Mouse (Mus musculus): ENCODE data around the gene 2010005H15Rik. TPM values are rescaled to one million over a fixed set of nuclear protein-coding genes. Genes with fewer than 3 reads are reported as not detected.
"Not testable (repeated sequence)": the region's sequence is repeated elsewhere in the genome, so short reads cannot be mapped to it uniquely, and the experiment has no call there.

2010005H15Rik gene
- not detected in 2 replicates for polyA plus RNA-seq (2016; fragmentation: Nextera tagmentation; extraction: Ambion mirVana)

DNA sequence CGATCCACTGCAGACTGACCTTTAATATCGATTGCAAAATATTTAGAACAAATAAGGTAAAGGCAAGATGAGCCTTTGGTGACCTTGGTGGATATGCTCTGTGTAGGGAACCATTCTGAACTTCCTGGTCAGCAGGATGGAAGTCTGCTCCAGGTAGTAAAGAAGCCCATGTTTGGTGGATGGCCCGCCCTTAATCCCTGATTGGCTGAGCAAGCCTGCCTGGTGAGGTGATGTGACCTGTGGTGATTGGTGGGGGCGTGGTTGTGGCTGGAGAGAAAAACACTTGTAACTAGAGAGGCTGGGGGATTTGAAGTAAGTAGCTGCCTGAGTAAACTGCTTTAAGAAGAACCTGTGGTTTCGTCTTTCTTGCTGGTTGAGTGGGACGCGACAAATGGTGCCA, at the start of gene 2010005H15Rik:
TSS of gene 2010005H15Rik (plus strand) at position 301 of the 400 bp plus-strand sequence.
- not testable (repeated sequence) for H3K4me3 ChIP-seq; H3K4me1 ChIP-seq; H3K36me3 ChIP-seq (replicated peaks); DNase-seq (ENCODE audit: low spot score); H3K9me3 ChIP-seq; H3K27me3 ChIP-seq (replicated peaks; ENCODE audit: low read depth, poor library complexity, severe bottlenecking); H3K27ac ChIP-seq (replicated peaks)
- WGBS: 92% methylated on average over 7 of the region's 7 CpGs

GRCm38 (mm10) chr16:36176108-36176507, 45.2 kb upstream of the 2010005H15Rik start:
- no peaks in the 10 kb centered on the region for H3K27me3 ChIP-seq (replicated peaks; ENCODE audit: low read depth, poor library complexity, severe bottlenecking)
- no peaks in the 10 kb centered on the region for H3K4me1 ChIP-seq

GRCm38 (mm10) chr16:36179910-36180309, 41.4 kb upstream of the 2010005H15Rik start:
- no peaks in the 10 kb centered on the region for H3K27me3 ChIP-seq (replicated peaks; ENCODE audit: low read depth, poor library complexity, severe bottlenecking)
- DNase-seq (ENCODE audit: low spot score): no peak
- 0 out of 2 replicates have a peak, but pooled peaks cover under 1% of the 10 kb centered on the region for H3K9me3 ChIP-seq
- H3K4me1 ChIP-seq: no peaks in the 10 kb centered on the region
- H3K36me3 ChIP-seq (replicated peaks): no peaks in the 10 kb centered on the region
- no peak overlapping the region for H3K27ac ChIP-seq (replicated peaks)
- 80% methylated on average over 2 of the region's 2 CpGs for WGBS
- H3K4me3 ChIP-seq: no peak overlapping the region

More at GRCm38 (mm10) chr16:36176108-36176507, 45.2 kb upstream of the 2010005H15Rik start:
- DNase-seq (ENCODE audit: low spot score): no peak
- Histone ChIP-seq H3K9me3 (0 out of 2 replicates have a peak, but pooled peaks cover 3% of the 10 kb centered on the region), H3K27ac (replicated peaks) (no peak overlapping the region), H3K36me3 (replicated peaks) (no peaks in the 10 kb centered on the region), H3K4me3 (no peak overlapping the region)

DNA sequence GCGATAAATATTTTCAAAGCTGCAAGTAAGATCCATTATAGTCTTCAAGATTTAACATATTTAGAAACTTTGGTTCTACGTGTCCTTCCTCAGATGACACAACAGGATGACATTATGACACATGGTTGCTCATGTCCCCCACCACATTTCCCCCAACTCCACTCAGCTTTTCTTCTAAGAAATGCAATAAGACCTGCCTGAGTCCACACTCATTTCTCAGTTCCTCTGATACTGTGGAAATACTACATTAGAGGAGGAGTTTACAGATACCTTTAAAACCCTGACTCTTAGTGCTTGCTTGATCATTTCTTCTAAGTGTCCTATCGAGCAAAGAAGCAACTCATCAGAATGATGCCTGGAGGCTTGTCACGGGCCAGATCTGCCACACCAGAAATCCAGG, 37.4 kb upstream of the 2010005H15Rik start, which contains the start of gene Gm5483:
TSS of gene Gm5483 (plus strand) at position 301 of the 400 bp plus-strand sequence.
- WGBS: 81% methylated on average over 4 of the region's 4 CpGs
- H3K27ac ChIP-seq (replicated peaks); H3K4me1 ChIP-seq; H3K27me3 ChIP-seq (replicated peaks; ENCODE audit: low read depth, poor library complexity, severe bottlenecking); H3K9me3 ChIP-seq; H3K4me3 ChIP-seq; H3K36me3 ChIP-seq (replicated peaks); DNase-seq (ENCODE audit: low spot score): not testable (repeated sequence)

- DNase-seq (ENCODE audit: low spot score): peak; percentile 16
These were observed 22.0 kb upstream of the 2010005H15Rik start for GRCm38 (mm10) chr16:36199226-36199625.

GRCm38 (mm10) chr16:36203846-36204245, 17.4 kb upstream of the 2010005H15Rik start:
- peaks cover 3% of the 10 kb centered on the region; the same call in 1 of the 2 replicates for H3K4me1 ChIP-seq
- no peak for DNase-seq (ENCODE audit: low spot score)
- H3K36me3 ChIP-seq (replicated peaks): no peaks in the 10 kb centered on the region
- no peak overlapping the region for H3K27ac ChIP-seq (replicated peaks)
- H3K9me3 ChIP-seq: no peaks in the 10 kb centered on the region
- H3K4me3 ChIP-seq: no peak overlapping the region
- no peaks in the 10 kb centered on the region for H3K27me3 ChIP-seq (replicated peaks; ENCODE audit: low read depth, poor library complexity, severe bottlenecking)
- WGBS: 88% methylated on average over 5 of the region's 5 CpGs

More at GRCm38 (mm10) chr16:36199226-36199625, 22.0 kb upstream of the 2010005H15Rik start:
- Histone ChIP-seq H3K9me3 (no peaks in the 10 kb centered on the region), H3K4me1 (peaks cover 3% of the 10 kb centered on the region; the same call in 1 of the 2 replicates), H3K27ac (replicated peaks) (no peak overlapping the region), H3K4me3 (peak overlapping the region; percentile 26; the same call in 1 of the 2 replicates), H3K27me3 (replicated peaks; ENCODE audit: low read depth, poor library complexity, severe bottlenecking) (no peaks in the 10 kb centered on the region), H3K36me3 (replicated peaks) (no peaks in the 10 kb centered on the region)
- 48% methylated on average over 19 of the region's 19 CpGs for WGBS

DNA sequence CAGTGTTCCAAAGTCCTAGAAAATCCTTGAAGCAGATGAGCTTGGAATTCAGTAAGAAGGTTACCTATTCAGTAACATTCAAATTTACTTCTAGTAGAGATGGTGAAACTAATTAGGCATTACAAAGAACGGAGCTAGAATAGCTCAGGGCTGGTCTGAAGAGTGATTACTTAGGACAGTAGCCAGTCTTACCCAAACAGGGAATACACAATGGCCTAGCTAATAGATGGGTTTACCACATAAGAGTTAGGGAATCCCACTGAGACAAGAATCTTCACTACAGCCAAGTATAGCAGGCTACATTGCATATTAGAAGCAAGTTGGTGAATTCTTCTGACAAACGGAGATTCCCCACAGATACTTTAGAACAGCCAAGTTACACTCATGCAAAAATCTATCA, 15.6 kb upstream of the 2010005H15Rik start:
- H3K4me1 ChIP-seq: not testable (repeated sequence)

GRCm38 (mm10) chr16:36209967-36210453, 11.3 kb upstream of the 2010005H15Rik start, which contains the start of gene Gm5416:
TSS of gene Gm5416 (plus strand) at chr16:36210403.
- DNase-seq (ENCODE audit: low spot score): no peak
- H3K27ac ChIP-seq (replicated peaks): no peak within 1 kb of the TSS
- 87% methylated on average over 2 of the region's 2 CpGs for WGBS

More for the DNA sequence above, 15.6 kb upstream of the 2010005H15Rik start:
- not testable (repeated sequence) for H3K27ac ChIP-seq (replicated peaks); H3K9me3 ChIP-seq; H3K27me3 ChIP-seq (replicated peaks; ENCODE audit: low read depth, poor library complexity, severe bottlenecking); H3K36me3 ChIP-seq (replicated peaks); DNase-seq (ENCODE audit: low spot score); H3K4me3 ChIP-seq
- 35% methylated on average over 2 of the region's 2 CpGs for WGBS

GRCm38 (mm10) chr16:36260585-36260984, 39.3 kb downstream of the 2010005H15Rik start:
- not testable (repeated sequence) for DNase-seq (ENCODE audit: low spot score); H3K36me3 ChIP-seq (replicated peaks); H3K9me3 ChIP-seq; H3K27me3 ChIP-seq (replicated peaks; ENCODE audit: low read depth, poor library complexity, severe bottlenecking); H3K4me3 ChIP-seq; H3K4me1 ChIP-seq; H3K27ac ChIP-seq (replicated peaks)

More at GRCm38 (mm10) chr16:36209967-36210453, 11.3 kb upstream of the 2010005H15Rik start, which contains the start of gene Gm5416:
- no peak within 1 kb of the TSS for H3K4me3 ChIP-seq
- no peaks in the 10 kb centered on the region for H3K27me3 ChIP-seq (replicated peaks; ENCODE audit: low read depth, poor library complexity, severe bottlenecking)
- no peaks in the 10 kb centered on the region for H3K4me1 ChIP-seq
- no peaks in the 10 kb centered on the region for H3K36me3 ChIP-seq (replicated peaks)
- H3K9me3 ChIP-seq: no peaks in the 10 kb centered on the region

- not testable (repeated sequence) for H3K36me3 ChIP-seq (replicated peaks); DNase-seq (ENCODE audit: low spot score); H3K4me3 ChIP-seq; H3K9me3 ChIP-seq; H3K4me1 ChIP-seq; H3K27ac ChIP-seq (replicated peaks); H3K27me3 ChIP-seq (replicated peaks; ENCODE audit: low read depth, poor library complexity, severe bottlenecking)
- 86% methylated on average over 4 of the region's 4 CpGs for WGBS
These were observed 55.5 kb downstream of the 2010005H15Rik start, which contains the start of gene Stfa1 for GRCm38 (mm10) chr16:36276796-36277195. TSS of gene Stfa1 (plus strand) at chr16:36276951.

GRCm38 (mm10) chr16:36289140-36289539, 67.9 kb downstream of the 2010005H15Rik start:
- WGBS: 85% methylated on average over 4 of the region's 4 CpGs
- H3K27me3 ChIP-seq (replicated peaks; ENCODE audit: low read depth, poor library complexity, severe bottlenecking): no peaks in the 10 kb centered on the region
- no peaks in the 10 kb centered on the region for H3K9me3 ChIP-seq
- no peak overlapping the region for H3K27ac ChIP-seq (replicated peaks)
- DNase-seq (ENCODE audit: low spot score): no peak
- no peaks in the 10 kb centered on the region for H3K4me1 ChIP-seq
- H3K4me3 ChIP-seq: no peak overlapping the region
- no peaks in the 10 kb centered on the region for H3K36me3 ChIP-seq (replicated peaks)

Measured in embryonic facial prominence, embryonic 10.5 days (tissue).